Mouse (Mus musculus) embryonic facial prominence, embryonic 12.5 days (tissue): Measurements from ENCODE around the gene Rgma. TPM values are rescaled to one million over a fixed set of nuclear protein-coding genes. Genes with fewer than 3 reads are reported as not detected.
A peak's percentile ranks its signal among the peaks of the same experiment; 100 is the strongest.

Experiments used
- ATAC-seq: fragments of 200-750 bp; cut with Nextera tagmentation; 2 replicates; pipeline ENCODE4 v1.8.0; 2017; ENCODE audit not compliant: insufficient number of reproducible peaks, insufficient read depth, low FRiP score, low TSS enrichment
- H3K27ac ChIP-seq: fragments of 300-500 bp; sonication (generic); 2 replicates; pipeline ENCODE4 v1.5.1; 2016; ENCODE audit warnings: mild to moderate bottlenecking
- H3K27me3 ChIP-seq: fragments of 300-500 bp; sonication (generic); 2 replicates; pipeline ENCODE4 v1.6.1; 2016; ENCODE audit warnings: mild to moderate bottlenecking, moderate library complexity
- H3K36me3 ChIP-seq: fragments of 300-500 bp; sonication (generic); 2 replicates; pipeline ENCODE4 v1.6.1; 2016; ENCODE audit warnings: mild to moderate bottlenecking
- H3K4me1 ChIP-seq: fragments of 300-500 bp; sonication (generic); 2 replicates; pipeline ENCODE4 v1.6.1; 2016
- H3K4me2 ChIP-seq: fragments of 300-500 bp; sonication (generic); replicated peaks from 2 replicates; pipeline ENCODE4 v1.6.1; 2016; ENCODE audit warnings: mild to moderate bottlenecking, moderate library complexity
- H3K4me3 ChIP-seq: fragments of 300-500 bp; sonication (generic); 2 replicates; pipeline ENCODE4 v1.5.1; 2016; ENCODE audit warnings: mild to moderate bottlenecking
- H3K9ac ChIP-seq: fragments of 300-500 bp; sonication (generic); 2 replicates; pipeline ENCODE4 v1.6.1; 2016; ENCODE audit warnings: mild to moderate bottlenecking, moderate library complexity
- H3K9me3 ChIP-seq: fragments of 300-500 bp; sonication (generic); 2 replicates; pipeline ENCODE4 v1.6.1; 2016; ENCODE audit warnings: mild to moderate bottlenecking, moderate library complexity
- WGBS: fragments of 180-500 bp; shearing (Covaris S2); methylation state at CpG from one replicate; pipeline ENCODE4 v1.1.7; 2016; 5-methylcytosine and 5-hydroxymethylcytosine counted together
- polyA plus RNA-seq: library from polyadenylated mRNA; unstranded; fragments of >200 nt; fragmentation: Nextera tagmentation; extraction: Ambion mirVana; gene quantifications from 2 replicates; pipeline ENCODE4 v1.2.1, GENCODE M21; 2016

The Rgma gene
- polyA plus RNA-seq, 1 experiment from 2014 or later: 24.3 TPM

GRCm38 (mm10) chr7:73372352-73372970 is 2.8 kb upstream of the Rgma start:
- no peak for ATAC-seq
- peak overlapping the region; percentile 47 for H3K4me2 ChIP-seq
- H3K9me3 ChIP-seq: no peaks in the 10 kb centered on the region
- 2% methylated on average over 29 of the region's 29 CpGs for WGBS
- H3K9ac ChIP-seq: no peak overlapping the region
- H3K4me3 ChIP-seq: peak overlapping the region; percentile 22
- H3K4me1 ChIP-seq: peaks cover 15% of the 10 kb centered on the region; the same call in 1 of the 2 replicates
- H3K27me3 ChIP-seq: peaks cover 51% of the 10 kb centered on the region
- no peaks in the 10 kb centered on the region for H3K36me3 ChIP-seq
- no peak overlapping the region for H3K27ac ChIP-seq

- peak overlapping the region; percentile 73; the same call in 1 of the 2 replicates for H3K9ac ChIP-seq
- no peaks in the 10 kb centered on the region for H3K36me3 ChIP-seq
- H3K4me2 ChIP-seq: peak overlapping the region; percentile 98
- no peak overlapping the region for H3K27ac ChIP-seq
- 1% methylated on average over 14 of the region's 14 CpGs for WGBS
- H3K9me3 ChIP-seq: no peaks in the 10 kb centered on the region
- peaks cover 58% of the 10 kb centered on the region for H3K27me3 ChIP-seq
- H3K4me1 ChIP-seq: peaks cover 22% of the 10 kb centered on the region
- peak overlapping the region; percentile 68 for H3K4me3 ChIP-seq
- no peak; the same call in 1 of the 2 replicates for ATAC-seq
Observed at GRCm38 (mm10) chr7:73374727-73375126, 582 bp upstream of the Rgma start.

DNA sequence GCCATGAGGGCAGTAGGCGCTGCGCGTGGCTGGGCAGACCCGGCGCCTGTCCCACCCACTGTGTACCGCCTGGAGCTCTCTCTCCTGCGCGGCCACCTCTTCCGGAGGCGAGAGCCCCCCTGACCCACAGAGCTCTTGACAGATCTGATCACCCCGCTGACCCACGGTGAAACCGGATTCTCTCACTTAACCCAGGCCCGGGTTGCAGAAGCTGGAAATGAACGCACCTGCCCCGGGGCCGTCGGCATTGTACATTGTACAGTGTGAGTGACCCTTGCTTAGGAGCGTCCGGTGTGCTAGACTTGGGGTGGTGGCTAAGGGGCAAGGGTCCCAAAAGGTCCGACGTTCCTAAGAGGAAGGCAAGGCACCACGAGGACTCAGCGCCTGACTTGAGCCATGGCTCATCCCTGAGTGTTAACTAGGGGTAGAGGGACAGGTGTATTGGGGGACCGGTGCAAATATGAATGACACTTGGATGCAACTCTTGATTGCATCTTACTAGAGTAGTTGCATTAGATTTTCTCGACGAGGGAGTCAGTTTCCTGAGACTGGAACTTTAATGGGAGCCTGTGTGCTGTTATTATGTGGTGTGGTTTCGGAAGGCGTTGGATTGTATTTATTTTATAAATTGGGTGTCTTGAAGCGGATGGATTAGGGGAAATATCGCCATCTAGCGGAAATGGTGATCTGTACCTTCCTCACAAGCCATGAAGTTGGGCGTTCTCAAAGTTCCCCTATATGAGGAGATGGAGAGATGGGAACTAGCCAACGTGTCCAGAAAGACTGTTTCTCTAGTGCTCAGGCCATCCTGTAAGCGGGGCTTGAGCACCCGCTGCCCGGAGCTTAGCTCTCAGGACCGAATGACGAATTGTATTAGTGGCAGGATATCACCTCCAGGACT is 1.0 kb downstream of the Rgma start:
- Histone ChIP-seq H3K9me3 (no peaks in the 10 kb centered on the region), H3K4me1 (peaks cover 22% of the 10 kb centered on the region), H3K27me3 (peaks cover 47% of the 10 kb centered on the region), H3K4me3 (peak overlapping the region; percentile 68), H3K9ac (peak overlapping the region; percentile 73), H3K4me2 (peak overlapping the region; percentile 98), H3K27ac (peak overlapping the region; percentile 76), H3K36me3 (no peaks in the 10 kb centered on the region)
- peak; percentile 38 for ATAC-seq
- WGBS: under 1% methylated on average over 39 of the region's 39 CpGs

DNA sequence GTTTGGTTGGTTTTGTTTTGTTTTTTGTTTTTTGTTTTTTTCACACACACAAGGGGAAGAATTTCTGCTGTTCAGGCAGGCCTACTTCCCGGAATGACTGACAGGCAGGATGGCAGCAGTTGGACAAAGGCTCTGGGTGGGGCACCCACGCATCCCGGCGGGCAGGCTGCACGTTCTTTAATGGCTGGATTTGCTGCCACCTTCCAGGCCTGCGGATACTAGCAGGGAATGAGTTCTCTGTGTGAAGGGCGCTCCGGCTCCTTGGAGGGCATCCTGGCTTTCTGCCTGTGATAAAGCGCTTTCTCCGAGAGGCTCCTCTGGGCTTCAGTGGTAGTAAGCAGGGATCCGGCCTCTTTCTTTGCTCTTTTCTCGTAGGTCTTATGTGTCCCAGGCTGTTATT is 2.0 kb downstream of the Rgma start:
- Histone ChIP-seq H3K4me1 (peaks cover 22% of the 10 kb centered on the region), H3K4me2 (peak overlapping the region; percentile 98), H3K9me3 (no peaks in the 10 kb centered on the region), H3K27me3 (peaks cover 39% of the 10 kb centered on the region), H3K36me3 (no peaks in the 10 kb centered on the region), H3K27ac (no peak overlapping the region), H3K4me3 (peak overlapping the region; percentile 68), H3K9ac (peak overlapping the region; percentile 8; the same call in 1 of the 2 replicates)
- 50% methylated on average over 12 of the region's 12 CpGs for WGBS
- ATAC-seq: no peak

- WGBS: 72% methylated on average over 6 of the region's 6 CpGs
- Histone ChIP-seq H3K36me3 (no peaks in the 10 kb centered on the region), H3K4me2 (peak overlapping the region; percentile 98), H3K27ac (no peak overlapping the region), H3K9me3 (no peaks in the 10 kb centered on the region), H3K9ac (no peak overlapping the region), H3K27me3 (peaks cover 31% of the 10 kb centered on the region), H3K4me1 (peaks cover 21% of the 10 kb centered on the region), H3K4me3 (peak overlapping the region; percentile 68; the same call in 1 of the 2 replicates)
- ATAC-seq: no peak
Observed at GRCm38 (mm10) chr7:73378034-73378433, 2.7 kb downstream of the Rgma start.

- peaks cover 11% of the 10 kb centered on the region for H3K4me1 ChIP-seq
- 0 out of 2 replicates have a peak, but pooled peaks cover 7% of the 10 kb centered on the region for H3K27me3 ChIP-seq
- no peak overlapping the region for H3K9ac ChIP-seq
- H3K27ac ChIP-seq: no peak overlapping the region
- ATAC-seq: no peak
- H3K36me3 ChIP-seq: no peaks in the 10 kb centered on the region
- 85% methylated on average over 7 of the region's 7 CpGs for WGBS
- no peak overlapping the region for H3K4me3 ChIP-seq
- no peaks in the 10 kb centered on the region for H3K9me3 ChIP-seq
- H3K4me2 ChIP-seq: no peak overlapping the region
Observed at GRCm38 (mm10) chr7:73382843-73383242, 7.5 kb downstream of the Rgma start.

DNA sequence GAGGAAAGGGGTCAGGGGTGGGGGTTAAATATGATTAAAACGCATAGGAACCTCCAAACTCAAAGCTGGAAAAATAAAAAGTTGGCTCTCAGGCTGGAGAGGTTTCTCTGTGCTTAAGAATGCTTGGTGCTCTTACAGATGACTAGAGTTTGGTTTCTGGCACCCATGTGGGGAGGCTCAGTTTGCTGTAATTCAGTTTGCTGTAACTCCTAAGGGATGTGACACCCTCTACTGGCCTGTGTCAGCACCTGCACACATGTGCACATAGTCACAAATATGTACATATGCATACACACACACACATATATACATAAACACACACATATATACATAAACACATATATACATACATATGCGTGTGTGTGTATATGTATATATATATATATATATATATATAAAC is 13.6 kb downstream of the Rgma start:
- WGBS: 51% methylated on average over 2 of the region's 2 CpGs
- no peaks in the 10 kb centered on the region for H3K27me3 ChIP-seq
- no peak overlapping the region for H3K4me3 ChIP-seq
- no peak for ATAC-seq
- H3K27ac ChIP-seq: no peak overlapping the region
- peaks cover 17% of the 10 kb centered on the region for H3K4me1 ChIP-seq
- no peaks in the 10 kb centered on the region for H3K9me3 ChIP-seq
- no peak overlapping the region for H3K4me2 ChIP-seq
- H3K9ac ChIP-seq: no peak overlapping the region
- no peaks in the 10 kb centered on the region for H3K36me3 ChIP-seq

GRCm38 (mm10) chr7:73389419-73389818 is 14.1 kb downstream of the Rgma start:
- no peak for ATAC-seq
- H3K4me3 ChIP-seq: no peak overlapping the region
- H3K4me1 ChIP-seq: peaks cover 22% of the 10 kb centered on the region

GRCm38 (mm10) chr7:73389871-73390294 is 14.6 kb downstream of the Rgma start:
- Histone ChIP-seq H3K27ac (peak overlapping the region; percentile 99), H3K4me1 (peaks cover 25% of the 10 kb centered on the region), H3K9me3 (no peaks in the 10 kb centered on the region), H3K36me3 (peaks cover 3% of the 10 kb centered on the region; the same call in 1 of the 2 replicates), H3K27me3 (no peaks in the 10 kb centered on the region), H3K4me2 (peak overlapping the region; percentile 71), H3K4me3 (peak overlapping the region; percentile 85), H3K9ac (0 out of 2 replicates have a peak overlapping the region, but pooled peaks have one; percentile 91)
- ATAC-seq: no peak
- WGBS: 2% methylated on average over 15 of the region's 15 CpGs

More at GRCm38 (mm10) chr7:73389419-73389818, 14.1 kb downstream of the Rgma start:
- no peaks in the 10 kb centered on the region for H3K9me3 ChIP-seq
- 7% methylated on average over 9 of the region's 9 CpGs for WGBS
- H3K4me2 ChIP-seq: peak overlapping the region; percentile 71
- H3K36me3 ChIP-seq: no peaks in the 10 kb centered on the region
- H3K27ac ChIP-seq: peak overlapping the region; percentile 99
- no peak overlapping the region for H3K9ac ChIP-seq
- no peaks in the 10 kb centered on the region for H3K27me3 ChIP-seq

DNA sequence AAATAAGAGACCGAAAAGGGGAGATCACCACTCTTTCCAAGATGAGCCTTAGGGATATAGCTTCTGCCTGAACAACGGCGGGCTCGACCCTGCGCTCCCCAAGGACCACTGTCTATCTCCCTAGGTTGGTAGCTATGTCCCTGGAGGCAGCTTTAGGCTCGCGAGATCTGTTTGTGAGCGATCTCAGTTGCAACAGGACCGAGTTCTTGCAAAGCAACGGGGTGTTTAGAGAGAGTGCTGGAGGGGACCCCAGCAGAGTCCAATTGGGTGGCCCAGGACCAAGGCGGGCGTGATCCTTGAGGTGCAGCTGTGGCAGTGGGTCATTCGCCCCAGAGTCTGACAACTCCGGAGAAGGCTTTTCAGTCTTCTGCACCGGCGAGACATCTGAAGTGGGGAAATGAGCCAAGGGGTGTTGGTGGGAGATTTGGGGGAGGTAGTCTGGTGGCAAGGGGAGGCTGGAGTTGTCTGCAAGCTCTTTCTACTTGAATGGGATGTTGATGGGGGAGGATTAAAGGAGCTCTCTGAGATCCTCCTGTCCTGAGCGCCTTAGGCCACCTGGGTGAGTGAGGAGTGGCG is 15.2 kb downstream of the Rgma start:
- H3K4me2 ChIP-seq: peak overlapping the region; percentile 71
- under 1% methylated on average over 18 of the region's 18 CpGs for WGBS
- no peaks in the 10 kb centered on the region for H3K27me3 ChIP-seq
- no peaks in the 10 kb centered on the region for H3K9me3 ChIP-seq
- ATAC-seq: no peak
- peaks cover 4% of the 10 kb centered on the region; the same call in 1 of the 2 replicates for H3K36me3 ChIP-seq
- peak overlapping the region; percentile 99 for H3K27ac ChIP-seq
- peaks cover 31% of the 10 kb centered on the region for H3K4me1 ChIP-seq
- H3K4me3 ChIP-seq: peak overlapping the region; percentile 85
- H3K9ac ChIP-seq: peak overlapping the region; percentile 91

- Histone ChIP-seq H3K36me3 (peaks cover 4% of the 10 kb centered on the region; the same call in 1 of the 2 replicates), H3K4me2 (peak overlapping the region; percentile 71), H3K9me3 (no peaks in the 10 kb centered on the region), H3K27ac (peak overlapping the region; percentile 99), H3K4me3 (peak overlapping the region; percentile 85), H3K9ac (peak overlapping the region; percentile 91), H3K27me3 (no peaks in the 10 kb centered on the region), H3K4me1 (peaks cover 34% of the 10 kb centered on the region)
- under 1% methylated on average over 39 of the region's 42 CpGs for WGBS
- ATAC-seq: peak; percentile 84
Observed at GRCm38 (mm10) chr7:73391002-73391517, 15.8 kb downstream of the Rgma start.
